ENCODE assay signal across 9 mouse cellular contexts in the genomic region with DNA sequence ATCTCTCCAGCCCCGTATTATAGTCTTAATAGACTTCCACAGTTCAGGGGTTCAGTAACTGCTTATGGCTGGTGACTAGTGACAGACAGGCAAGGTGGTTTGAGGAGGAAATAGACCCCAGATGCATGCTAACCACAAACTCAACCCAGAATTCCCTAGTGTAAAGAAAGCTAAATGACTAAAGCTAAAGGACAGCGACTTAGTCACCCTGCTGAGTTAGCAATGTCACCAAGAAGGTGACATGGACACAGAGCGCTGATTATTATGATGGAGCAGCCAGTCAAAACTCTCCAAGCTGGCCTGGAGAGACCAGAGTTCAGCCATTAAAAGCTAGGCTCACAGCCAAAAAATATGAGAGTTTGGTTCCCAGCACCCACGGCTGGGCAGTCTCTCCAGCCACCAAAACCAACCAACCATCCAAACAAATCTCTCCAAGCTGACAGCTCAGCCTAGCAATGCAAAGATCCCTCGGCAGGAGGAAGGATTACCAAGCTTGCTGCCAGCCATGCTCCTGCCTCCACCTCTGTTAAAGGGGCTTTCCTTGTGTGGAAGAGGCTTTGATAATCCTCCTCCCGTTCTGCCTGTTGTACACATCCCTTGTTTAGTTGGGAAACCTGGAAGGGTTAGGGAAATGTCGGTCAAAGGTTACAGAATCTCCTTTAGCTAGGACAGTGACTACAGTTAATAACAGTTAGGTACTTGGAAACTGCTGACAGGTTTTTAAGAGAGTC. TPM values are rescaled to one million over a fixed set of nuclear protein-coding genes. Genes with fewer than 3 reads are reported as not detected.
DNase-seq lines count a peak whose midpoint lies in the region; ATAC-seq and TF ChIP-seq lines count a peak whose summit lies in the region.
"Had no signal": no experiment of that assay in that cellular context is flagged by ENCODE, and none has a peak within 500 bp of the region (broad histone marks: within the 10 kb centered on the region; RNA-seq: fewer than 3 reads in every experiment).

No protein-coding gene starts in this region.

- H3K27me3 ChIP-seq in cerebellum, adult 2 months (ENCODE audit: control insufficient read depth, insufficient read depth, low read length): 0 out of 2 replicates have a peak, but pooled peaks cover 1% of the 10 kb centered on the region
- H3K27me3 ChIP-seq in liver, embryonic 11.5 days (replicated peaks; ENCODE audit: control insufficient read depth, insufficient read depth, low read length): peaks cover 3% of the 10 kb centered on the region; the same call in 1 of the 2 replicates

- no peaks in the 10 kb centered on the region for H3K9me3 ChIP-seq in liver, embryonic 11.5 days (ENCODE audit: control insufficient read depth, low read length)

- H3K27ac ChIP-seq in cerebellum, adult 2 months (ENCODE audit: insufficient read depth, low read length): 0 out of 2 replicates have a peak overlapping the region, but pooled peaks have one; percentile 12
- peak overlapping the region; percentile 81 for H3K27ac ChIP-seq in liver, embryonic 11.5 days (ENCODE audit: low read depth, low read length)

- H3K9ac ChIP-seq in liver, embryonic 11.5 days (ENCODE audit: low read depth, low read length): 0 out of 2 replicates have a peak overlapping the region, but pooled peaks have one; percentile 20

- TF ChIP-seq POLR2A in cerebellum, adult 2 months (IDR thresholded peaks at IDR 0.05; ENCODE audit: borderline replicate concordance, insufficient read depth, low read length): no peak

- H3K4me2 ChIP-seq in liver, embryonic 11.5 days: peak overlapping the region; percentile 52

- no peak for DNase-seq in cerebellum, adult 2 months
- DNase-seq in cerebellum, adult 9-11 months: no peak
- peak; percentile 69 for DNase-seq in 3T3-L1 (ENCODE audit: low read depth, low spot score)
- no peak for DNase-seq in liver, embryonic 11.5 days (ENCODE audit: low spot score)
- no peak for DNase-seq in right cerebral cortex, postnatal 25 days
- DNase-seq in cerebellum, adult 11-12 months: no peak

- H3K4me3 ChIP-seq in cerebellum, adult 2 months (replicated peaks; ENCODE audit: insufficient read depth, low read depth, low read length): no peak overlapping the region
- no peak overlapping the region for H3K4me3 ChIP-seq in liver, embryonic 11.5 days (ENCODE audit: low read depth, low read length)
- H3K4me3 ChIP-seq: erythroblast, embryonic 14.5 days had no signal

- ATAC-seq in granulocyte monocyte progenitor cell, adult 5-6 weeks (replicated peaks; ENCODE audit: poor library complexity, severe bottlenecking): peak; percentile 16
- ATAC-seq in liver, embryonic 11.5 days (replicated peaks; ENCODE audit: low FRiP score): no peak
- ATAC-seq in CD4-positive, CD25-positive, alpha-beta regulatory T cell, adult 4 months: no peak

- H3K4me1 ChIP-seq in cerebellum, adult 2 months (ENCODE audit: control insufficient read depth, insufficient read depth, low read length): peaks cover 36% of the 10 kb centered on the region
- peaks cover 49% of the 10 kb centered on the region for H3K4me1 ChIP-seq in liver, embryonic 11.5 days (replicated peaks; ENCODE audit: control insufficient read depth, insufficient read depth, low read length)

- WGBS in cerebellum, adult 2 months: 49% methylated on average over 7 of the region's 7 CpGs
- 44% methylated on average over 7 of the region's 7 CpGs for WGBS in liver, embryonic 11.5 days

- TF ChIP-seq CTCF in cerebellum, adult 2 months (IDR thresholded peaks at IDR 0.05; ENCODE audit: borderline replicate concordance, insufficient read depth, low read depth, low read length): no peak

- peaks cover 2% of the 10 kb centered on the region; the same call in 1 of the 2 replicates for H3K36me3 ChIP-seq in liver, embryonic 11.5 days (ENCODE audit: control insufficient read depth, insufficient read depth, low read length)

RNA-seq across cellular contexts. Expression of a gene that starts 2.6 kb away (rescaled TPM):
- 235 and 238 TPM in 2 replicates for polyA plus RNA-seq in cerebellum, adult 2 months (2012; rRNA removed)
- 12.4 and 13.1 TPM in 2 replicates for total RNA-seq in granulocyte monocyte progenitor cell, adult 5-6 weeks (2014; fragmentation: Nextera tagmentation)
- total RNA-seq in granulocyte monocyte progenitor cell, adult 5-6 weeks (2017): 7.4 and 15.2 TPM in 2 replicates
- 36.3 and 45.8 TPM in 2 replicates for polyA plus RNA-seq in liver, embryonic 11.5 days (2014; fragmentation: Nextera tagmentation; extraction: Ambion mirVana)
- 10 to 100 TPM in 1 of 2 experiments, 1 to 10 TPM in 1; 8.2 to 16.3 TPM for polyA plus RNA-seq in CD4-positive, CD25-positive, alpha-beta regulatory T cell, adult 4 months (2017; shearing (Covaris generic))

RNA-seq across cellular contexts. Expression of a gene that starts 29.2 kb away (rescaled TPM):
- 9.9 and 10.4 TPM in 2 replicates for polyA plus RNA-seq in cerebellum, adult 2 months (2012; rRNA removed)
- 56.5 and 65.6 TPM in 2 replicates for total RNA-seq in granulocyte monocyte progenitor cell, adult 5-6 weeks (2014; fragmentation: Nextera tagmentation)
- 57.2 and 65.2 TPM in 2 replicates for total RNA-seq in granulocyte monocyte progenitor cell, adult 5-6 weeks (2017)
- polyA plus RNA-seq in liver, embryonic 11.5 days (2014; fragmentation: Nextera tagmentation; extraction: Ambion mirVana): 121 and 131 TPM in 2 replicates
- polyA plus RNA-seq in CD4-positive, CD25-positive, alpha-beta regulatory T cell, adult 4 months (2017; shearing (Covaris generic)): 10 to 100 TPM; 20.4 to 22.9 TPM

RNA-seq across cellular contexts. Expression of a gene that starts 40.8 kb away (rescaled TPM):
- polyA plus RNA-seq in cerebellum, adult 2 months (2012; rRNA removed): 3.7 and 3.9 TPM in 2 replicates
- total RNA-seq in granulocyte monocyte progenitor cell, adult 5-6 weeks (2014; fragmentation: Nextera tagmentation): 0.92 and 2.9 TPM in 2 replicates
- total RNA-seq in granulocyte monocyte progenitor cell, adult 5-6 weeks (2017): 0.56 and 1.5 TPM in 2 replicates
- 1.4 and 2.2 TPM in 2 replicates for polyA plus RNA-seq in liver, embryonic 11.5 days (2014; fragmentation: Nextera tagmentation; extraction: Ambion mirVana)
- 1 to 10 TPM; 5.5 to 8.3 TPM for polyA plus RNA-seq in CD4-positive, CD25-positive, alpha-beta regulatory T cell, adult 4 months (2017; shearing (Covaris generic))
- polyA plus RNA-seq: erythroblast, embryonic 14.5 days had no signal

RNA-seq across cellular contexts. Expression of a gene that starts 54.1 kb away (rescaled TPM):
- 12.1 and 13.7 TPM in 2 replicates for polyA plus RNA-seq in cerebellum, adult 2 months (2012; rRNA removed)
- total RNA-seq in granulocyte monocyte progenitor cell, adult 5-6 weeks (2014; fragmentation: Nextera tagmentation): 0.49 and 2.0 TPM in 2 replicates
- 0.09 and 0.21 TPM in 2 replicates for total RNA-seq in granulocyte monocyte progenitor cell, adult 5-6 weeks (2017)
- polyA plus RNA-seq in liver, embryonic 11.5 days (2014; fragmentation: Nextera tagmentation; extraction: Ambion mirVana): 0.01 and 0.17 TPM in 2 replicates
- under 1 TPM; 0.79 to 0.99 TPM for polyA plus RNA-seq in CD4-positive, CD25-positive, alpha-beta regulatory T cell, adult 4 months (2017; shearing (Covaris generic))
- polyA plus RNA-seq: erythroblast, embryonic 14.5 days had no signal
